Mouse (Mus musculus): Measurements from ENCODE around the gene Tnni1. TPM values are rescaled to one million over a fixed set of nuclear protein-coding genes. Genes with fewer than 3 reads are reported as not detected.

Tnni1 gene
- total and polyA plus RNA-seq, 2 experiments from 2014 or later, result 4,392 to 4,592 TPM

DNA sequence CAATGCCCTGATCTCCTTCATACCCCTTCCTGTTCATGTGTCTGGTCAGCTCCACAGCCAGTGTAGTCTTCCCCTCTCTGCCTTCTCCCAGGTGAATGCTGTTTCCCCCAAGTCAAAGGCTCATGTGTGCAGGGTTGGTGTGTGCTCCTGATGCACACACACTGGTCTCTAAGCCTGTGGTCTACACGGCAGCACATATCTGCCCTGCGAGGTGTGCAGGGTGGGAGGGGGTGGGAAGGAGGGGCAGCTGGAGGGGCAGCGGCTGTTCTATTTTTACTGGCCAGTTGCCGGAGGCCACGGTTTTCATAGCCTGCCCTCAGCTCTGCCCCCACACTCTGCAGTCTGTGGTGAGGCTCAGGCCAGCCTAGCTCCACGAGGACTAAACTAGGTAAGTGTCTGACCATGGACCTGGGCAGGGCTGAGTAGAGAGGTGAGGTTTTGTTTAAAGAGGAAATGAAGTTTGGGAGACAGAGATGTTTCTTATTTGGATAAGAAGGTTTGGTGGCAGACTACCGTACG is 19.9 kb downstream of the Tnni1 start:
- no peaks in the 10 kb centered on the region for H3K27me3 ChIP-seq (ENCODE audit: control insufficient read depth, insufficient read depth, low read length)
- DNase-seq (ENCODE audit: low spot score) (peak; percentile 85), ATAC-seq (ENCODE audit: insufficient read depth, low read depth) (peak; percentile 47)
- H3K4me1 ChIP-seq (ENCODE audit: control insufficient read depth, insufficient read depth), result peaks cover 51% of the 10 kb centered on the region
- peak overlapping the region; percentile 95 for H3K27ac ChIP-seq (ENCODE audit: low read depth)
- peak overlapping the region; percentile 57 for H3K4me2 ChIP-seq (ENCODE audit: low read depth, low read length)
- 0 out of 2 replicates have a peak, but pooled peaks cover 7% of the 10 kb centered on the region for H3K36me3 ChIP-seq (replicated peaks; ENCODE audit: control insufficient read depth, insufficient read depth, low read length)
- H3K9ac ChIP-seq (replicated peaks; ENCODE audit: low read depth, low read length), result peak overlapping the region; percentile 68
- peak overlapping the region; percentile 48 for H3K4me3 ChIP-seq (ENCODE audit: low read depth, low read length)
- 15% methylated on average over 8 of the region's 8 CpGs for WGBS
- no peak for TF ChIP-seq CTCF (IDR thresholded peaks at IDR 0.05; ENCODE audit: low read depth)
- no peak for TF ChIP-seq EP300 (IDR thresholded peaks at IDR 0.05; ENCODE audit: low read depth)
- H3K9me3 ChIP-seq (replicated peaks; ENCODE audit: control insufficient read depth, low read length), result no peaks in the 10 kb centered on the region

DNA sequence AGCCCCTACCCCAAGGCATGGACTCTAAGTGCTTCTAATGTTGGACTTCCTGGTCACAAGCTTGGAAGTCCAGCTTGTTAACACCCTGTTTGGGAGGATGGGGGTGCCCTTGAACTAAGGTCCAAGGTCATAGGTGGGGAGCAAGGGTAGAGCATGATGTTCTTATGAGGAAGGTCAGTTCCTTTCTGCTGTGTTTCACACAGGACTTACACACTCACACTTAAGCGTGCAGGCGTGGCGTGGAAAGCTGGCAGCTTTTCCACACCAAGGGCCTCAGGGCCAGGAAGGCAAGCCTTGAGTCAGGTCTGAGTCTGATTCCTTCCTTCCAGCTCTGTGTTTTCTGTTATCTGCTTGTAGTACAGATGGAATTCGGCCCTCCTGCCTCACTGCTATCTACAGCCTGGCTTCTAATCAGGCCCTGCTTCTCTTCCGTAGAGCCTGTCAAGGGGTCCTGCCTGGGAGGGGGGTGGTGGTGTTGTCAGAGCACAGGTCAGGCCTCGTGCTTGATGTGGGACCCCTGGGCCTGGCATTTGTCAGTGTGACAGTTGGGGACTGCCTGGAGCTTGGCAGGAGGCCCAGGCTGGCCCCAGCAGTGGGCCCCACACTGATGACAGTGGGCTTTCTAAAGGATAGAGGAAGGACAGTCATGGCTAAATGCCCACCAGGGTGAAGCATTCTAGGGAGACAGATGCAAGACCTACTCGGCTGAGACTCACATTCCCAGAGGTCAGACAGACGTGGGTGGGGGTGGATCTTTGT is 21.1 kb downstream of the Tnni1 start:
- 17% methylated on average over 8 of the region's 8 CpGs for WGBS
- Histone ChIP-seq H3K36me3 (replicated peaks; ENCODE audit: control insufficient read depth, insufficient read depth, low read length) (peaks cover 12% of the 10 kb centered on the region; the same call in 1 of the 2 replicates), H3K9ac (replicated peaks; ENCODE audit: low read depth, low read length) (peak overlapping the region; percentile 68), H3K27ac (ENCODE audit: low read depth) (peak overlapping the region; percentile 95), H3K4me1 (ENCODE audit: control insufficient read depth, insufficient read depth) (peaks cover 39% of the 10 kb centered on the region), H3K9me3 (replicated peaks; ENCODE audit: control insufficient read depth, low read length) (no peaks in the 10 kb centered on the region), H3K27me3 (ENCODE audit: control insufficient read depth, insufficient read depth, low read length) (no peaks in the 10 kb centered on the region), H3K4me2 (ENCODE audit: low read depth, low read length) (peak overlapping the region; percentile 57), H3K4me3 (ENCODE audit: low read depth, low read length) (peak overlapping the region; percentile 48)
- DNase-seq (ENCODE audit: low spot score), result peak; percentile 91
- TF ChIP-seq EP300 (IDR thresholded peaks at IDR 0.05; ENCODE audit: low read depth) (peak; percentile 99), CTCF (IDR thresholded peaks at IDR 0.05; ENCODE audit: low read depth) (no peak)
- peak; percentile 87 for ATAC-seq (ENCODE audit: insufficient read depth, low read depth)

DNA sequence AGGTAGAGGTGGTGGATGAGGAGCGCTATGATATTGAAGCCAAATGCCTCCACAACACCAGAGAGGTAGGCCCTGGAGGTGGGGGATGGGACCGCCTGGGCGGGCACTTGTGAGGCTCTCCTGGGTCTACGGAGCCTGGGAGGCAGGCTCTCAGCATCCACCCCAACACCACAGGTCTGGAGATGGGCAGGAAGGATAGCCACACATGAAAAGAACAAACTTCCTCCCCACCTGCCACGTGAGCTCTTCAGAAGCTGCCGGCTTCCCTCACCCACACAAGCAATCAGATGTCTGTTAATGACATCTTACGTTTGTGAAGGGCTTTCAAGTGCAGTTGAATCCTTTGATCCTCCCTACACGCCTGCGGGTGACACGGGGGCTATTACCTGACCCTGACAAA is 28.3 kb downstream of the Tnni1 start:
- Histone ChIP-seq H3K9ac (replicated peaks; ENCODE audit: low read depth, low read length) (no peak overlapping the region), H3K9me3 (replicated peaks; ENCODE audit: control insufficient read depth, low read length) (no peaks in the 10 kb centered on the region), H3K36me3 (replicated peaks; ENCODE audit: control insufficient read depth, insufficient read depth, low read length) (peaks cover 52% of the 10 kb centered on the region), H3K4me2 (ENCODE audit: low read depth, low read length) (no peak overlapping the region), H3K4me1 (ENCODE audit: control insufficient read depth, insufficient read depth) (peaks cover 7% of the 10 kb centered on the region; the same call in 1 of the 2 replicates), H3K27ac (ENCODE audit: low read depth) (peak overlapping the region; percentile 39), H3K4me3 (ENCODE audit: low read depth, low read length) (no peak overlapping the region), H3K27me3 (ENCODE audit: control insufficient read depth, insufficient read depth, low read length) (no peaks in the 10 kb centered on the region)
- TF ChIP-seq EP300 (IDR thresholded peaks at IDR 0.05; ENCODE audit: low read depth), result no peak
- no peak for TF ChIP-seq CTCF (IDR thresholded peaks at IDR 0.05; ENCODE audit: low read depth)
- no peak for DNase-seq (ENCODE audit: low spot score)
- ATAC-seq (ENCODE audit: insufficient read depth, low read depth), result peak; percentile 16; the same call in 1 of the 2 replicates
- 33% methylated on average over 10 of the region's 10 CpGs for WGBS

GRCm38 (mm10) chr1:135810180-135810579 is 30.9 kb downstream of the Tnni1 start:
- H3K4me1 ChIP-seq (ENCODE audit: control insufficient read depth, insufficient read depth), result peaks cover 21% of the 10 kb centered on the region
- WGBS, result 58% methylated on average over 2 of the region's 2 CpGs
- no peaks in the 10 kb centered on the region for H3K9me3 ChIP-seq (replicated peaks; ENCODE audit: control insufficient read depth, low read length)
- no peak for ATAC-seq (ENCODE audit: insufficient read depth, low read depth)
- H3K27ac ChIP-seq (ENCODE audit: low read depth), result peak overlapping the region; percentile 7; the same call in 1 of the 2 replicates
- H3K27me3 ChIP-seq (ENCODE audit: control insufficient read depth, insufficient read depth, low read length), result no peaks in the 10 kb centered on the region
- TF ChIP-seq EP300 (IDR thresholded peaks at IDR 0.05; ENCODE audit: low read depth), result no peak
- no peak for TF ChIP-seq CTCF (IDR thresholded peaks at IDR 0.05; ENCODE audit: low read depth)
- no peak for DNase-seq (ENCODE audit: low spot score)
- H3K9ac ChIP-seq (replicated peaks; ENCODE audit: low read depth, low read length), result no peak overlapping the region
- no peak overlapping the region for H3K4me3 ChIP-seq (ENCODE audit: low read depth, low read length)
- H3K36me3 ChIP-seq (replicated peaks; ENCODE audit: control insufficient read depth, insufficient read depth, low read length), result peaks cover 42% of the 10 kb centered on the region
- H3K4me2 ChIP-seq (ENCODE audit: low read depth, low read length), result no peak overlapping the region

GRCm38 (mm10) chr1:135811016-135811646 is 31.9 kb downstream of the Tnni1 start:
- peak overlapping the region; percentile 87 for H3K27ac ChIP-seq (ENCODE audit: low read depth)
- no peaks in the 10 kb centered on the region for H3K9me3 ChIP-seq (replicated peaks; ENCODE audit: control insufficient read depth, low read length)
- H3K4me2 ChIP-seq (ENCODE audit: low read depth, low read length), result no peak overlapping the region
- H3K27me3 ChIP-seq (ENCODE audit: control insufficient read depth, insufficient read depth, low read length), result no peaks in the 10 kb centered on the region
- ATAC-seq (ENCODE audit: insufficient read depth, low read depth) (peak; percentile 39; the same call in 1 of the 2 replicates), DNase-seq (ENCODE audit: low spot score) (peak; percentile 76)
- peaks cover 21% of the 10 kb centered on the region for H3K4me1 ChIP-seq (ENCODE audit: control insufficient read depth, insufficient read depth)
- H3K36me3 ChIP-seq (replicated peaks; ENCODE audit: control insufficient read depth, insufficient read depth, low read length), result peaks cover 34% of the 10 kb centered on the region
- H3K4me3 ChIP-seq (ENCODE audit: low read depth, low read length), result no peak overlapping the region
- WGBS, result 24% methylated on average over 7 of the region's 7 CpGs
- TF ChIP-seq CTCF (IDR thresholded peaks at IDR 0.05; ENCODE audit: low read depth) (peak; percentile 94), EP300 (IDR thresholded peaks at IDR 0.05; ENCODE audit: low read depth) (no peak)
- H3K9ac ChIP-seq (replicated peaks; ENCODE audit: low read depth, low read length), result no peak overlapping the region

Measured in heart, postnatal 0 days (tissue).